Mouse (Mus musculus): ENCODE data around the gene Lhfpl3. TPM values are rescaled to one million over a fixed set of nuclear protein-coding genes. Genes with fewer than 3 reads are reported as not detected.

The Lhfpl3 gene
- total and polyA plus RNA-seq, 2 experiments from 2014 or later = 0.18 TPM; not detected in 1

DNA sequence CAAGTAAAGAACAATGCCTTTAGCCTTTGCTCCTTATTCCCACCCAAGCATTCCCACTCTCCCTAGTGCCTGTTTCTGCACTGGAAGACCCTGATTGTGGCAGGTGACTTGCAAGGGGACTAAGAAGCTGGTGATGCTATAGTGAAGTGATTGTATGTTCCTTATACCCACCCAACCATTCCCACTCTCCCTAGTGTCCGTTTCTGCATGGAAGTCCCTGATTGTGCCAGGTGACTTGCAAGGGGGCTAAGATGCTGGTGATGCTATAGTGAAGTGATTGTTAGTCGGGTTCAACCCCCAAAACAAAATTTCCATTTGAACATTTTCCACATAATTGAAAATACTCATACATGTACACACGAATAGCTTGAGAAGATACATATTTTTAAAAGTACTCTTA lies 151.4 kb downstream of the Lhfpl3 start:
- no peak for DNase-seq (ENCODE audit: low spot score)
- TF ChIP-seq CTCF (IDR thresholded peaks at IDR 0.05; ENCODE audit: low read depth) (no peak), EP300 (IDR thresholded peaks at IDR 0.05; ENCODE audit: low read depth) (no peak)
- H3K27me3 ChIP-seq (ENCODE audit: control insufficient read depth, insufficient read depth, low read length) = no peaks in the 10 kb centered on the region
- H3K9ac ChIP-seq (replicated peaks; ENCODE audit: low read depth, low read length) = no peak overlapping the region
- H3K36me3 ChIP-seq (replicated peaks; ENCODE audit: control insufficient read depth, insufficient read depth, low read length) = no peaks in the 10 kb centered on the region
- H3K4me3 ChIP-seq (ENCODE audit: low read depth, low read length) = no peak overlapping the region
- H3K27ac ChIP-seq (ENCODE audit: low read depth) = no peak overlapping the region
- H3K9me3 ChIP-seq (replicated peaks; ENCODE audit: control insufficient read depth, low read length) = no peaks in the 10 kb centered on the region
- ATAC-seq (ENCODE audit: insufficient read depth, low read depth) = no peak
- no peak overlapping the region for H3K4me2 ChIP-seq (ENCODE audit: low read depth, low read length)
- 71% methylated on average over 3 of the region's 3 CpGs for WGBS
- no peaks in the 10 kb centered on the region for H3K4me1 ChIP-seq (ENCODE audit: control insufficient read depth, insufficient read depth)

- no peak overlapping the region for H3K9ac ChIP-seq (replicated peaks; ENCODE audit: low read depth, low read length)
- H3K36me3 ChIP-seq (replicated peaks; ENCODE audit: control insufficient read depth, insufficient read depth, low read length) = no peaks in the 10 kb centered on the region
- TF ChIP-seq EP300 (IDR thresholded peaks at IDR 0.05; ENCODE audit: low read depth) = no peak
- no peak for TF ChIP-seq CTCF (IDR thresholded peaks at IDR 0.05; ENCODE audit: low read depth)
- H3K9me3 ChIP-seq (replicated peaks; ENCODE audit: control insufficient read depth, low read length) = no peaks in the 10 kb centered on the region
- H3K27ac ChIP-seq (ENCODE audit: low read depth) = no peak overlapping the region
- WGBS = 63% methylated on average over 7 of the region's 7 CpGs
- DNase-seq (ENCODE audit: low spot score) (no peak), ATAC-seq (ENCODE audit: insufficient read depth, low read depth) (no peak)
- no peak overlapping the region for H3K4me2 ChIP-seq (ENCODE audit: low read depth, low read length)
- no peaks in the 10 kb centered on the region for H3K4me1 ChIP-seq (ENCODE audit: control insufficient read depth, insufficient read depth)
- H3K27me3 ChIP-seq (ENCODE audit: control insufficient read depth, insufficient read depth, low read length) = no peaks in the 10 kb centered on the region
- no peak overlapping the region for H3K4me3 ChIP-seq (ENCODE audit: low read depth, low read length)
Measured at GRCm38 (mm10) chr5:22897656-22898289, 151.9 kb downstream of the Lhfpl3 start.

DNA sequence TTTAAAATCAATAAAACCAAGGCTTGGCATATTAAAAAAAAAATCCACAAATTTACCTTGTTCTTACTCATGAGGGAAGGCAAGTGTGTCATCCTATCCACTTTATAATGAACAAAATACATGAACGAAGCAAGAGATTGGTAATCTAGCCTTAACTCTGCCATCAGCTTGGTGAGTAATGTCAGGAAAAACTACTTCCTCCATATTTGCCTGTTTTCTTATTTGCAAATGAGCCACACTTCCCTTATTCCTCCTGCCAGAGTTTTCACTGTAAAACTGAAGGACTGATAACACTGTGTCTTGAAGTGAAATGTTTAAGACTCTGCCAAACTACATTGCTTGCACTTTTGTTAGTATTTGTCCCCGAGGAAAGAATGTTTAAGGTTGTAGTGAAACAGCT lies 152.7 kb downstream of the Lhfpl3 start:
- TF ChIP-seq CTCF (IDR thresholded peaks at IDR 0.05; ENCODE audit: low read depth) (no peak), EP300 (IDR thresholded peaks at IDR 0.05; ENCODE audit: low read depth) (no peak)
- no peak overlapping the region for H3K27ac ChIP-seq (ENCODE audit: low read depth)
- DNase-seq (ENCODE audit: low spot score) (no peak), ATAC-seq (ENCODE audit: insufficient read depth, low read depth) (no peak)
- no peaks in the 10 kb centered on the region for H3K9me3 ChIP-seq (replicated peaks; ENCODE audit: control insufficient read depth, low read length)
- no peaks in the 10 kb centered on the region for H3K36me3 ChIP-seq (replicated peaks; ENCODE audit: control insufficient read depth, insufficient read depth, low read length)
- no peak overlapping the region for H3K9ac ChIP-seq (replicated peaks; ENCODE audit: low read depth, low read length)
- H3K27me3 ChIP-seq (ENCODE audit: control insufficient read depth, insufficient read depth, low read length) = no peaks in the 10 kb centered on the region
- no peak overlapping the region for H3K4me2 ChIP-seq (ENCODE audit: low read depth, low read length)
- no peak overlapping the region for H3K4me3 ChIP-seq (ENCODE audit: low read depth, low read length)
- H3K4me1 ChIP-seq (ENCODE audit: control insufficient read depth, insufficient read depth) = no peaks in the 10 kb centered on the region
- WGBS = 54% methylated on average over 2 of the region's 2 CpGs

DNA sequence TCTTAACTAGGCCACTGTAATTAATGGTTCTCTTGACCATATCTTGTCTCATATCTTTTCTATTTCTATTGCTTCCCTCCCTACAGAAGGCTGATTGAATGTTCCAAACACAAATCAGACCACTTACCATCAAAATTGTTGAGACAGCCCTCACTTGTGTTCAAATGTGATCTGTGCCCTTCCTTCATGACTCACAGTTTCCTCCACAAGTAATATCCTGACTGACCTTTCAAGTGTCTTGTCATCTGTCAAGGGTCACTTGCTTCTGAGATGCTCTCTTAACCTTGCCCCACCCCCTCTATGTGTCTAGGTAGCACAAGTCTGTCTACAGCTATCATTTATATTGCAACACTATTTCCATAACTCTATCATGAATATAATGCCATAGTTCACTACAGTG lies 154.1 kb downstream of the Lhfpl3 start:
- no peaks in the 10 kb centered on the region for H3K9me3 ChIP-seq (replicated peaks; ENCODE audit: control insufficient read depth, low read length)
- H3K4me1 ChIP-seq (ENCODE audit: control insufficient read depth, insufficient read depth) = no peaks in the 10 kb centered on the region
- H3K9ac ChIP-seq (replicated peaks; ENCODE audit: low read depth, low read length) = no peak overlapping the region
- DNase-seq (ENCODE audit: low spot score) = no peak
- H3K4me2 ChIP-seq (ENCODE audit: low read depth, low read length) = no peak overlapping the region
- no peak overlapping the region for H3K4me3 ChIP-seq (ENCODE audit: low read depth, low read length)
- no peaks in the 10 kb centered on the region for H3K36me3 ChIP-seq (replicated peaks; ENCODE audit: control insufficient read depth, insufficient read depth, low read length)
- H3K27ac ChIP-seq (ENCODE audit: low read depth) = no peak overlapping the region
- no peak for ATAC-seq (ENCODE audit: insufficient read depth, low read depth)
- H3K27me3 ChIP-seq (ENCODE audit: control insufficient read depth, insufficient read depth, low read length) = no peaks in the 10 kb centered on the region
- TF ChIP-seq CTCF (IDR thresholded peaks at IDR 0.05; ENCODE audit: low read depth) (no peak), EP300 (IDR thresholded peaks at IDR 0.05; ENCODE audit: low read depth) (no peak)

GRCm38 (mm10) chr5:22917197-22917596 lies 171.3 kb downstream of the Lhfpl3 start:
- Histone ChIP-seq H3K27ac (ENCODE audit: low read depth) (no peak overlapping the region), H3K27me3 (ENCODE audit: control insufficient read depth, insufficient read depth, low read length) (no peaks in the 10 kb centered on the region), H3K4me3 (ENCODE audit: low read depth, low read length) (no peak overlapping the region), H3K9ac (replicated peaks; ENCODE audit: low read depth, low read length) (no peak overlapping the region), H3K9me3 (replicated peaks; ENCODE audit: control insufficient read depth, low read length) (no peaks in the 10 kb centered on the region), H3K4me2 (ENCODE audit: low read depth, low read length) (no peak overlapping the region), H3K36me3 (replicated peaks; ENCODE audit: control insufficient read depth, insufficient read depth, low read length) (no peaks in the 10 kb centered on the region), H3K4me1 (ENCODE audit: control insufficient read depth, insufficient read depth) (no peaks in the 10 kb centered on the region)
- ATAC-seq (ENCODE audit: insufficient read depth, low read depth) (no peak), DNase-seq (ENCODE audit: low spot score) (no peak)
- no peak for TF ChIP-seq EP300 (IDR thresholded peaks at IDR 0.05; ENCODE audit: low read depth)
- TF ChIP-seq CTCF (IDR thresholded peaks at IDR 0.05; ENCODE audit: low read depth) = no peak
- 60% methylated on average over 1 of the region's 1 CpGs for WGBS

DNA sequence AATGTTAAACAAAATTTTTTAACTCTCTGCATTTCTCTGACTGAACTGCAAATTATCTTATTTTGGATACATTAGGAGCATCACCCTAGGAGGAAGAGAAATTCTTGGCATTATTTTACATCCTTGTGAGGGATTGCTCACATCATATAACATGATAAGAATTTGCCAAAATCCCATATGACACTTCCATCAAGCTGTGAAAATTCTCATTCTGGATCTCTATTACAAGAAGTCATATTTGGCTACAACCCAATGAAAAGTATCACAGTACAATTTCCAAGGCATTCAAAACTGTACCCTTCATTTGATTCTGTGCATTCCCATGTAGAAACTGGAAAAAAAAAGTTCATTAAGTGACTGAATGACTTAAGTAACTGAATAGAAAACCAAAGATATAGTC lies 180.3 kb downstream of the Lhfpl3 start:
- H3K9me3 ChIP-seq (replicated peaks; ENCODE audit: control insufficient read depth, low read length) = no peaks in the 10 kb centered on the region
- no peaks in the 10 kb centered on the region for H3K27me3 ChIP-seq (ENCODE audit: control insufficient read depth, insufficient read depth, low read length)
- no peaks in the 10 kb centered on the region for H3K36me3 ChIP-seq (replicated peaks; ENCODE audit: control insufficient read depth, insufficient read depth, low read length)
- DNase-seq (ENCODE audit: low spot score) = no peak
- no peak overlapping the region for H3K4me2 ChIP-seq (ENCODE audit: low read depth, low read length)
- no peak overlapping the region for H3K27ac ChIP-seq (ENCODE audit: low read depth)
- ATAC-seq (ENCODE audit: insufficient read depth, low read depth) = no peak
- H3K4me1 ChIP-seq (ENCODE audit: control insufficient read depth, insufficient read depth) = no peaks in the 10 kb centered on the region
- H3K4me3 ChIP-seq (ENCODE audit: low read depth, low read length) = no peak overlapping the region
- TF ChIP-seq CTCF (IDR thresholded peaks at IDR 0.05; ENCODE audit: low read depth) (no peak), EP300 (IDR thresholded peaks at IDR 0.05; ENCODE audit: low read depth) (no peak)
- no peak overlapping the region for H3K9ac ChIP-seq (replicated peaks; ENCODE audit: low read depth, low read length)
